Mouse (Mus musculus): ENCODE data around the gene Gpr183.

The Gpr183 gene

GRCm38 (mm10) chr14:121964990-121965389 lies at the start of gene Gpr183:
Gene Gpr183, minus strand, starts transcription at chr14:121965195.
- DNase-seq: peak; percentile 40

DNA sequence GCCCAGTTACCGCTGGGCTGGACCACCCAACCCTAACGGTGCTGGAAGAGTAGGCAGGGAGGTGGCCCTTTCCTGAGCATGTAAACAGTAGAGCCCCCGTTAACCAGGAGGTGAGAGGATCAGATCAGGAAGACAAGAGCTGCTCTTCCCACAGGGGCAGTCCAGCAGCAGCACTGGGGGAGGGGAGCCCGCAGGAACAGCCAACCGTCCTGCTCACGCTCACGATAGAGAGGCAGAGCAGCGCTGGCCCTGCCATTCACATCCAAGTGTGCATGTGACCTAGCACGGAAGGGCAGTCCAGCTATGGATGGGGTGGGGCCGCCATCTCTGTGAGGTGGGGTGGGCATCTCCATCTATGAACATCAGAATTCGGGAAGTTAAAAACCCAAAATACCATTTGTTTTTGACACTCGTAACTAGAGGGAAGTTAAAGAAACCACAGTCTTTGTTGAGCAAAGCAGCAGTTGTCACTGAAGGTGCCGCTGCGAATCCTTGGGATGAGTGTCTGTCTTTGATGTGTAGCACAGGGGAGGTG lies 48.5 kb upstream of the Gpr183 start:
- peak; percentile 67 for DNase-seq

DNA sequence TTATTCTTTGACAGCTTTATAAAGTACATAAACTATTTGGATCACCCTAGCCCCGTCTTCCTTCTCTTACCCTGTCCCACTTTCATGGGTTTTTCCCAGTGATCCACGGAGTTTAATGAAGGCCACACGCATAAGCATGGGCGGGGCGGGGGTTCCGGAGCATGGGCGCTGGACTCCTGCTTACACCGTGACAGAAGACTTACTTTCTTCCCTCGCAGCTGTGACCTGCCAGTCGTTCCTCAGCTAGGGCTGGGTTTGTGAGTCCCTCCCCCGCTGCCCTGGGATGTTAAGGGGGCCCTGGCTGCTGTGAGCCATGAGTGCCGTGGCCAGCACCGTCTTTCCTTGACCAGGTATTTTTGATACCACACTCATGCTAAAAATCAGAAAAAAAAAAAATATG lies 47.8 kb upstream of the Gpr183 start:
- DNase-seq: no peak

- DNase-seq: no peak
Measured at GRCm38 (mm10) chr14:122012193-122012592, 47.2 kb upstream of the Gpr183 start.

DNA sequence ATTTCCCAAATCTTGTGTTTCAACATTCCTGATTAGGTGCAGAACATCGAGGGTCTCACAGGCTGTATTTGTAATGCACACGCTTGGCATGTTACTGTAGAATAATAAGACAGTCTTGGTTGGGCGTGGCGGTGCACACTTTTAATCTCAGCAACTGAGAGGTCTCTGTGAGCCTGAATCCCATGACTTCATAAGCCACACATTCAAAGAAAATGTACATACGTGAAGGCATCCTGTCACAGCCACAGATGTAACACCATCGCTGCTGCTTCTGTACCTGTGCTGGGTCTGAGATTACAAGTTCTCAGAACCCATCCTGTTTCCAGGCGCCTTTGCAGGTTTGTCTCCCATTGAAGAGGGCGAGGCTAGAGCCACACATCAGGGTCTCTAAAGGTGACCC lies 46.8 kb upstream of the Gpr183 start:
- no peak for DNase-seq

GRCm38 (mm10) chr14:122010301-122010700 lies 45.3 kb upstream of the Gpr183 start:
- DNase-seq: no peak

- peak; percentile 73 for DNase-seq
Measured at GRCm38 (mm10) chr14:122009502-122009901, 44.5 kb upstream of the Gpr183 start.

DNA sequence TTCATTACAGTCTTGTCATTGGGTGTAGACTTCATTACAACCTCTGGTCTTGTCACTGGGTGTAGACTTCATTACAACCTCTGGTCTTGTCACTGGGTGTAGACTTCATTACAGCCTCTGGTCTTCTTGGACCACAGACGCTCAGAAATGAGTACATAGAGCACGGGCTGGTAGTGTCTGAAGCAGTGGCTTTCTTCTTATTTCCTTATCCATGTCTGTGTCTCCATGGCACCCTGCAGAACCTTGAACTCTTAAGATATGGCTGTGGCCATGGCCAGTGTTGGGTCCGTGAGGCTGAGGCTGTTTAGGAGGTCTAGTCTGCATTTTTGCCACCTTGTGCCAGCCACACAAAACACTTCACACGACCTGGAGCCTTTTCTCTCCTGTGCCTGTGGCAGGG lies 43.3 kb upstream of the Gpr183 start:
- DNase-seq: no peak

DNA sequence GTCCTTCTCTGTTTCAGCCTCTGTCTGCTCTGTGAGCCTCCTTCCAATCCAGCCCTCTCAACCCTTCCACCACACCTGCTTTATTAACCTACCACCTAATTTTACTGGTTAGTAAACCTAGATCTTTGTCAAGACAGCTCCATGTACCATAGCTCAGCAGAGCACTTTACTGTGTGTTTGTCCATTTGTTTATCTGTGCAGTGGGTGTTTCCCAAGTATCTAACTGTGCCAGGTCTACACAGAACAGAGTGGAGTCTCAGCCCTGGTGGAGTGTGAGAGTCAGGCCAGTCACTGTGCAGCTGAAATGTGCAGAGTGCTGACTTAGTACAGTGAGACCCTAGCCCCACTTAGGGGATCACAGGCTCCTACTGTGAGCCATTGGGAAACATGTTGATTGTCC lies 38.8 kb upstream of the Gpr183 start:
- DNase-seq: no peak

DNA sequence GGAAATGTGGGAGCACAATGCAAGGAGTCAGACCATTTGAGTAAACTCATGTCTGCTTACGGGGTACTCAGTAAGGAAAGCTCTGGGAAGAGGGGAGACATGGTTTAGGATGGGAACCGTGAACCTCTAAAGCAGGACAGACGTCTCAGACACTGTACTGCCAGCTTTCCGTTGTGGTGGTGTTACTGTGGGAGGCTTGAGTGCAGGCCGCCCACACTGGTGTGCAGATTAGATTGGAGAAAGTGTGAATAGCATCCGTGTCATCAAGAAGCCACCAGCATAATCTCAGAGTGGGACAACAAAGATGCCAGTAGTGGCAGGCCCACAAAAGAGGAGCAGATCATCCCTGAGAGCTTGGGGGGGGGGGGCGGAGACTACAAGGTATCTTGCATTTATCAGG lies 37.2 kb upstream of the Gpr183 start:
- no peak for DNase-seq

DNA sequence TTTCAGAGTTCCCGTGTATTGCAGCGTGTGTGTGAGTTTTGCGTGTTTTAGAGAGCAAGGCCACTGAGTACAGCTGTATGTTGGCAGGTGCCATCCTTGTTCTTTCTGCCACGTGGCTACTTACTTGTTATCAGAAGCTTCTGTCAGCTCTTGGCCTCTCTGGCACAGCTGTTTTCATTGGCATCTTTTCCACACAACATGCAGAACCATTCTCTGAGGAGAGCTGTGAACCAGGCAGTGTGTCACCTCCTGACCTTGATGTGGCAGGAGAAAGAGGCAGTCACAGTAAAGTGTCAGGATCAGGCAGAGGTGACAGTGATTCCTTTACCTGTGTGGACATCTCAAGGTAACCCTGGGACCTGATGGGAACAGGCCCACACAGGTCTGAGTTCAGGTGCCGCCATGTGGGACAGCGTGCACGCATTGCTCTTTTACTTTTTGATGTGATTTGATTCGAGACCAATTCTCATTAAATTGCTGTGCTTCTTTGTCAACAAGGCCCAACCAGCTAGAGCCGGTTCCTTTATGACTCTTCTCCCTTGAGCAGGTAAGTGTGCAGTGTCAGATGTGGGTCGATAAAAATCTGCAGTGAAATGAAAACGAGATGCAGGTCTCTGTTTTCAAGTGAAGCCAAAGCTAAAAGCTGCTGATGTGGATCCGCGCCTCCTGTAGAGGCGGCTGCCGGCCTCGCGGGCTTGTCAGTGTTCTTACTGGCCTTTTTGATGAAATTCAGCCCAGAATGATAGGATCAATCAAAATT lies 35.5 kb upstream of the Gpr183 start:
- no peak for DNase-seq

DNA sequence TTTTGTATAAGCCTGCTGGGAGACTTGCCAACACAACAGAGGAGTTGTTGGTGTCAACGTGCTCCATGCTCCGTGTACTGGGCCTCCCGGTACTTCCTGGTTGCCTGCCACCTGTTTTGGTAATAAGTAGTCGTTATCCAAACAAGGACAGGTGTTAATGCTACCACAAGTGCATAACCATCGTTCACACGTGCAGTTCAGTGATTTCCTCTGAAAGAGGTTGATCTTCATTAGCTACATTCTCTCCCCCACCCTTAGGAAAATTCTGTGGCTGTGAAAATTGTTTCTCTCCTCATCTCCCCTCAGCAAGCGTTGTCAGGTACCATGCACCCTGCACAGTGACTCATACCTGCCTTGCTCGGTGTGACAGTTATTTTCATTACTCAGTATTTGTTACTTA lies 34.5 kb upstream of the Gpr183 start:
- DNase-seq: no peak

GRCm38 (mm10) chr14:121996786-121997185 lies 31.8 kb upstream of the Gpr183 start:
- no peak for DNase-seq

DNA sequence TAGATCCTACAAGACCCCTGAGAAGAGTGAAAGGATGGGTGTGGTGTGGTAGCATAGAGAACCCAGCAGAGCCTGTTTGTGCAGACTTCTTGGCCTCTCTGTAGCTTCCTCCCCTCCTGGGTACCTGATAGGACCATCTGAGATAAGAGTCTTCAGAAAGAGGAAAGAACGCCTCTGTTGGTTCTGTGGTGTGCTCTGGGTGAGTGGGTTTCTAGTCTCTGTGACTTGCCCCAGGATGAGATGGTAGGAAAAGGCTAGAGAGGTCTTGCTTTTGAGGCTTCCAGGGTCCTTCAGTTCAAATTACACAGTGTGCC lies 30.5 kb upstream of the Gpr183 start:
- no peak for DNase-seq

- no peak for DNase-seq
Measured at GRCm38 (mm10) chr14:121994846-121995556, 30.0 kb upstream of the Gpr183 start.

DNA sequence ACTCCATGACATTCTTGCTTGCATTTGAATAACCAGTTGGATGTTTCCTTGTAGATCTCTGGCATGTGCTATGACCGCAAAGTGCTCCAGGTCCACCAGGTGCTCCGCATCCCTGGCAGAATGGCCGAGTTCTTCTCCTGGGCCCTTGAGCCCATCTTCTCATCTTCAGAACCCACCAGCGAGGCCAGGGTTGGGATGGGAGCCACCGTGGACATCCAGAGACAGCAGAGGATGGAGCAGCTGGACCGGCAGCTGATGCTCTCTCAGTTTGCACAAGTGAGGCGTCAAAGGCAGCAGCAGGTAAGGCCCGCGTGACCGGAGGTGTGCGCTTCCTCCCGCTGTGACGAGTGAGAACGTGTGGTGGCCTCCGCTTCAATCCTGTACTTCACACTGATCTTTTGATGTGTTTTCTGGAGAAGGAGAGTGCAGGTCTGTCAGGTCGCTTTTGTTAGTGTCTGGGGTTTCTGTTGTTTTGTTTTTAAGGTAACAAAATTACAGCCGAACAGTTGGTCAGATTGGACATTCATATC lies 29.2 kb upstream of the Gpr183 start:
- DNase-seq: no peak

DNA sequence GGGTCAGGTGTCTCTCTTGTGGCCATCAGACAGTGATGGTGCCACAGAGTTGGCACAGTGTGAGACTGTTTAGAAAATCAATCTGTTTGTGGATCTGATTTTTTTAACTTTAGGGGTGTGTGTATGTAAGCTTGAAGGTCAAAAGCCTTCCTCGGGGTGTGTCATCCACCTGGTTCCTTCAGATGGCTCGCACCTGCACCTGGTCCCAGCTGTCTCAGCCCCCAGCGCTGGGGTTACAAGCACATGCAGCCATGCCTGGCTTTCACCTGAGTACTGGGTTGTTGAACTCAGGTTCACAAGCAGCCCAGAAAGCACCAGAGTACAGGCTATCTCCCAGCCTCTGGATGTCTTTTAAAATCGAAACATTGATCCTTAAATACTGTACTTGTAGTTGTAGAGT lies 28.6 kb upstream of the Gpr183 start:
- no peak for DNase-seq

DNA sequence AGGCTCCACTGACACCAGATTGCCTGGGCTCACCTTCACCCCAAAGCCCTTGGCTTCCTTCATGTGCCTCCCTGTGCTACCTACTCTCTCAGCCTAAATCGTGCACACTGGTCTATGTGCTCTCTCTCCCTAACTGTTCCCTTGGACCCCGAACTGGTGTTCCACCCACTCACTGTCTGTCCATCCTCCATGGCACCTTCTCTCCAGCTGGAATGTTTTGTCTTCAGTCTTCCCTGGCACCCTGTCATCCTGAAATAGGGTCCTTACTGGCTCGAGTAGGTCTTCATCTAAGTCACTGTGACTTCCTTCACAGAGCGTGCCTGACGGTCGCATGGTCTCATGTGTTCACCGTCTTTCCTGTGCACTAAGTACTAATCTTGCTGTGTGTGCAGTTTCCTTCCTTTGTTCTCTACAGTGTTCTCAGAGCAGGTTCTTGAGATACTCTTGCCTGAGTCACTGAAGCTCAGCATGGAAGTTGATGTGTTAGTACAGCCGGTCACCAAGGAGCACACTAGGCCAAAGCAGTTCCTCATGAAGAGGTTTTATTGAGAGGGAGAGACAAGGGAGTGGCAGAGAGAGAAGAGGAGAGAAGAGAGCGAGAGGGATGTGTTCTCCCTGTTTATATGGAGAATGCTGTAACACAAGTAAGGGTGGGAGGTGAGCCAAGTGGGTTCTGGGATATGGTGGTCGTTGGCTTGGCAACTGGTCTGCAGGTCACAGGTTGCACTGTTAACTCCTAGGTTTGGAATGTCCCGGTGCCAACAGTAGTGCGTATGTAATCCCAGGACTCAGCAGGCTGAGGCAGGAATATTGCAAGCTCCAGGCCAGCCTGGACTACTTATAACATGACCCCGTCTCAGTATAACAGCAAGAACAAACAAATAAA lies 27.6 kb upstream of the Gpr183 start:
- DNase-seq: peak; percentile 48

GRCm38 (mm10) chr14:121991921-121992320 lies 26.9 kb upstream of the Gpr183 start:
- peak; percentile 50 for DNase-seq

GRCm38 (mm10) chr14:121990897-121991296 lies 25.9 kb upstream of the Gpr183 start:
- DNase-seq: no peak

GRCm38 (mm10) chr14:121989869-121990268 lies 24.9 kb upstream of the Gpr183 start:
- no peak for DNase-seq

GRCm38 (mm10) chr14:121989331-121989730 lies 24.3 kb upstream of the Gpr183 start:
- no peak for DNase-seq

DNA sequence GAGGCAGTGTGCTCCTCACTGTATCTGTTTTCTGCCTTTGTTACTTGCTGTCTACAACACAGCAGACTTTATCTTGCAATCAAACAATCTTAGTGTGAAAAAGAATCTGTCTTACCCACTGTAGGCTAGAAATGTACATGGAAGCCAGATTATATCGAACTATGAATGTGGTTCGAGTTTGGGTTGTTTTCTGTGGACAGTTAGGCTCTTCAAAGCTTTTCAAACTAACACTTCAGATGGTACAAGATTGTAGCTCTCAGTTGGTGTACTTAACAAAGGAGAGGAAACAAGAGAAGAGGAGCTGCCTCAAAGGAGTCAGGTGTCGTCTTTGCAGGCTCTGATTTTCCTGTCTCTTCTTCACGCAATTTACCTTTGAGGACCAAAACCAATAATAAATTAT lies 22.7 kb upstream of the Gpr183 start:
- no peak for DNase-seq

Measured in thymus, postnatal 25 days (tissue).